Mouse (Mus musculus) embryonic facial prominence, embryonic 15.5 days (tissue): ENCODE measurements around the gene D430041D05Rik. TPM values are rescaled to one million over a fixed set of nuclear protein-coding genes. Genes with fewer than 3 reads are reported as not detected.

Experiments used
- ATAC-seq: fragments of 200-750 bp; cut with Nextera tagmentation; 2 replicates; pipeline ENCODE4 v1.8.0; 2017; ENCODE audit warnings: low read depth, moderate TSS enrichment; ENCODE audit not compliant: insufficient number of reproducible peaks, low FRiP score, low TSS enrichment
- H3K27ac ChIP-seq: fragments of 300-500 bp; sonication (generic); replicated peaks from 2 replicates; pipeline ENCODE4 v1.5.1; 2015; ENCODE audit warnings: mild to moderate bottlenecking, inconsistent platforms
- H3K27me3 ChIP-seq: fragments of 300-500 bp; sonication (generic); 2 replicates; pipeline ENCODE4 v1.6.1; 2015; ENCODE audit warnings: inconsistent platforms
- H3K36me3 ChIP-seq: fragments of 300-500 bp; sonication (generic); 2 replicates; pipeline ENCODE4 v1.6.1; 2015; ENCODE audit warnings: mild to moderate bottlenecking, inconsistent platforms
- H3K4me1 ChIP-seq: fragments of 300-500 bp; sonication (generic); 2 replicates; pipeline ENCODE4 v1.6.1; 2015; ENCODE audit warnings: inconsistent platforms
- H3K4me2 ChIP-seq: fragments of 300-500 bp; sonication (generic); replicated peaks from 2 replicates; pipeline ENCODE4 v1.6.1; 2015; ENCODE audit warnings: mild to moderate bottlenecking, inconsistent platforms
- H3K4me3 ChIP-seq: fragments of 300-500 bp; sonication (generic); replicated peaks from 2 replicates; pipeline ENCODE4 v1.5.1; 2015; ENCODE audit warnings: mild to moderate bottlenecking, inconsistent platforms
- H3K9ac ChIP-seq: fragments of 300-500 bp; sonication (generic); 2 replicates; pipeline ENCODE4 v1.6.1; 2015; ENCODE audit warnings: inconsistent platforms
- H3K9me3 ChIP-seq: fragments of 300-500 bp; sonication (generic); replicated peaks from 2 replicates; pipeline ENCODE4 v1.6.1; 2016; ENCODE audit warnings: inconsistent platforms
- WGBS: fragments of 180-500 bp; shearing (Covaris S2); methylation state at CpG from one replicate; pipeline ENCODE4 v1.1.7; 2015; 5-methylcytosine and 5-hydroxymethylcytosine counted together
- polyA plus RNA-seq: library from polyadenylated mRNA; unstranded; fragments of >200 nt; fragmentation: Nextera tagmentation; extraction: Ambion mirVana; gene quantifications from 2 replicates; pipeline ENCODE4 v1.2.1, GENCODE M21; 2015

The D430041D05Rik gene
- polyA plus RNA-seq, 1 experiment from 2014 or later, result 0.67 TPM

DNA sequence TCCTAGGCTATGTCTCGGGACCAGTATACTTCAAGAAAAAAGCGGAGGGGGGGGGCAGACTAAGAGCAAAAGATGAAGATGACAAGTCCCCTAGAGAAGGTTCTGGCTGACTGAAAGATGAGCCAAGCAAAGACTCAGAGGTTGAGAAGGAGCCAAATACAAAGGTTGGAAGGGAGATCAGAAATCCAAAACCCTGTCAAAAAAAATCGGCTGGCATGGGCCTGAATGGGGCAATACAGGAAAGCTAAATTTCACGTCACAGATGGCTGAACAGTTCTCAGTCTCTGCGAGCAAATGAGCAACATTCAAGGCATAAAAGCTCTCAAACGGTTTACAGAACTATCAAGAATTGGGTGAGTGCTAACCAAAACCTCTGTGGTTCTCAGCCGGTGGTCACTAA, 2.5 kb downstream of the D430041D05Rik start:
- WGBS, result 71% methylated on average over 7 of the region's 7 CpGs

DNA sequence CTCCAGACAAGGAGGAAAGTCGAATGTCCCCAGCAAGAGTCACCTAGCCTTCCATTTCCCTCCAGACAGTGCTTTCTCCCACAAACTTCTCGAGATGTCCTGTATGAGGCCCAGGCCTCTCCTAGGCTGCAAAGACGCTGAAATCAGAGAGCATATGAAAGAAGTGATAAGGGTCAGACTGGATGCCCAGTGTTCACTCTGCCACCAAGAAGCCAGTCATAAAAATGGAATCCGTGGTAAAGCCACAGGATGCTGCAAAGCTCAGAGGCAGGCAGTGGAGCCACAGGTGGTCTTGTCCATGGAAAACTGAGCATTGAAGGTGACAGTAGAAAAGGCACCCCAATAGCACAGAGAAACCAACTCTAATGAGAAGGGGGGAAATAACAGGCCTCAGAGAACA, 2.9 kb downstream of the D430041D05Rik start:
- ATAC-seq, result no peak

More for the DNA sequence above, 2.5 kb downstream of the D430041D05Rik start:
- ATAC-seq, result no peak
- Histone ChIP-seq H3K4me2 (no peak overlapping the region), H3K9ac (no peak overlapping the region), H3K36me3 (no peaks in the 10 kb centered on the region), H3K4me1 (peaks cover 16% of the 10 kb centered on the region), H3K27ac (no peak overlapping the region), H3K4me3 (no peak overlapping the region), H3K27me3 (peaks cover 57% of the 10 kb centered on the region), H3K9me3 (no peaks in the 10 kb centered on the region)

DNA sequence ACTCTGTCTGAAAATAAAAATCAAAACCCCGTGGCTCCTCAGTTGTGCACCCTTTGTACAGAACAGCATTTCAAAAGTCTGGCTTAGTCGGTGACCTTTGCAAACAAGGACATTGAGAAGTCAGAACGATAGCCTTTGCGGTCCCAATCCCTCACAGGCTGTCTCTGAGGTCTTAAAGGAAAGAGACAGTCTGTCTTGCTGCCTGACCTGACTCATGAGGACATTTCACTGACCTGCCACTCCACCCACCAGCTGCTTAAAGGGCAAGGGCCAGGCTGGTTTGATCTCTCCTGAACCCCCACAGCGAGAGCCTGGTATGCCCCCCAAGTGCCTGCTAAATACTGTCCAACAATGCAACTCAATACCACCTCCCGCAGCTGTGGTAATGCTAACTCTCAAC, 6.8 kb downstream of the D430041D05Rik start:
- Histone ChIP-seq H3K27me3 (peaks cover 22% of the 10 kb centered on the region), H3K4me2 (no peak overlapping the region), H3K4me1 (no peaks in the 10 kb centered on the region), H3K27ac (no peak overlapping the region), H3K9me3 (no peaks in the 10 kb centered on the region), H3K36me3 (no peaks in the 10 kb centered on the region), H3K9ac (no peak overlapping the region), H3K4me3 (no peak overlapping the region)
- WGBS, result 83% methylated on average over 6 of the region's 6 CpGs
- ATAC-seq, result no peak

More for the DNA sequence above, 2.9 kb downstream of the D430041D05Rik start:
- H3K9me3 ChIP-seq, result no peaks in the 10 kb centered on the region
- H3K4me3 ChIP-seq, result no peak overlapping the region
- 69% methylated on average over 4 of the region's 4 CpGs for WGBS
- peaks cover 53% of the 10 kb centered on the region for H3K27me3 ChIP-seq
- H3K9ac ChIP-seq, result no peak overlapping the region
- H3K4me1 ChIP-seq, result peaks cover 16% of the 10 kb centered on the region
- H3K27ac ChIP-seq, result no peak overlapping the region
- H3K36me3 ChIP-seq, result no peaks in the 10 kb centered on the region
- H3K4me2 ChIP-seq, result no peak overlapping the region

DNA sequence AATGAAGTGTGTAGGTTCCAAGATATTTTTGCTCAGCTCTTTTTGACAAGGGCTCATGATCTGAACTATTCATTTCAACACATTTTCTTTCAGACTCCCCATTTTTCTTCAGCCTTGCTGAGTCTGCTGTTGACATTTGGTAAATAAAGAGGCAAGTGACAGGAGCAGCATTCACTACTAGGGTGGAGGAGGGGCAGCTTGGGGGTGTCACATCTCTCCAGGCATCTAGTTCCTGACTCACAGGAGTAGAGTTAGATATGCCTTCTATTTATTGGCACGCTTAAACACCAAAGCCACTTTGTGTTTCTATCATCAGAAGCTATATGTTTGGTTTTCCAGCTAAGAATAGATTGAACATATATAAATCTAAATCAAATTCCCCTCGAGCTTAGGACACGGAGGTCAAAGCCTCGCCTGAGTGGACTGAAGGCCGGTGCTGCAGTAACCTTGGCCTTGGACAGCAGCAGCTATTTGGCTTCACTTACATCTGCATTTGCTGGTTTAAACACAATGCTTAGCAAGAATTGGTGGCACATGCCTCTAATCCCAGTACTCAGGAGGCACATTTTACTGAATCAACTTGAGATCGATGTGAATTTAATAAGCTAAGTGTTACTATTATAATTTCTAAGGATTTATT, 12.0 kb downstream of the D430041D05Rik start:
- H3K27ac ChIP-seq, result no peak overlapping the region
- H3K36me3 ChIP-seq, result no peaks in the 10 kb centered on the region
- H3K9me3 ChIP-seq, result no peaks in the 10 kb centered on the region
- no peak for ATAC-seq
- WGBS, result 84% methylated on average over 6 of the region's 6 CpGs
- no peak overlapping the region for H3K4me3 ChIP-seq
- no peak overlapping the region for H3K9ac ChIP-seq
- H3K4me2 ChIP-seq, result no peak overlapping the region
- H3K4me1 ChIP-seq, result no peaks in the 10 kb centered on the region
- H3K27me3 ChIP-seq, result no peaks in the 10 kb centered on the region

DNA sequence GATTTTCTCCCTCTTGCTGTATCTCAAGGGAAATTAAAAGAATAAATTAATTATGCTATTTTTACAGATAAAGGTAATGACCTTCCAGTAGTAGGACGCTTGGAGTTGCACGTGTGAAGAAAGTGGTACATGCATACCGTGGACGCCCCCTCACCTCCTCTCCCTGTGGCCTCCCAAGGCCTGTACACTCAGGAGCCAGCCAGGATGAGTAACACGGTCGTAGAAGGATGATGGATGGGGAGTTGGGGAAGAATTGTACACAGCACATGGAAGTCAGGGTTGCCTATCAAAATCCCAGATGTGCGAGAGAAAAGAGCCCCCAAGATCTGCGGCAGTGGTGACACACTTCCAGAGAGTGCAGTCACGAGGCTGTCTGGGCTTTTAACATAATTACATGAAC, 14.9 kb downstream of the D430041D05Rik start:
- no peaks in the 10 kb centered on the region for H3K4me1 ChIP-seq
- no peak overlapping the region for H3K9ac ChIP-seq
- 81% methylated on average over 9 of the region's 9 CpGs for WGBS
- no peak overlapping the region for H3K4me3 ChIP-seq
- H3K27ac ChIP-seq, result no peak overlapping the region
- no peaks in the 10 kb centered on the region for H3K27me3 ChIP-seq
- H3K36me3 ChIP-seq, result no peaks in the 10 kb centered on the region
- no peak for ATAC-seq
- no peak overlapping the region for H3K4me2 ChIP-seq
- no peaks in the 10 kb centered on the region for H3K9me3 ChIP-seq

DNA sequence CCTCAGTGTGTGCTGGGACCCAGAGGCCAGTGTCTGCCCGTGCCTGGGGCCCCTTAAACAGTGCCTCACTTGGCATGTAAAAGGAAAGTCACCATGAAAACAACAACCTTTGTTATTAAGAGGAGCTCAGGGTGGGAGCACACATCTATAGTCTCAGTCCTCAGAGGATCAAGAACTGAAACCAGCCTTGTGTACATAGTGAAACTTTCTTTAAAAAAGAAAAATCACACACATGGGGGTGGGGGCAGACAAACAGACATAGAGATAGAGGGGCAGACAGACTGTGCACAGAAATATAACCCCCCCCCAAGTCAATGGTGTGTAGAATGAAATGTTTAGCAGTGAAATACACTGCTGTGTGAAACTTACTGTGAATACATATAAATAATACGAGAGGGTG, 16.0 kb downstream of the D430041D05Rik start:
- ATAC-seq, result no peak
- Histone ChIP-seq H3K27ac (no peak overlapping the region), H3K4me1 (no peaks in the 10 kb centered on the region), H3K4me2 (no peak overlapping the region), H3K9ac (no peak overlapping the region), H3K9me3 (no peaks in the 10 kb centered on the region), H3K36me3 (no peaks in the 10 kb centered on the region), H3K27me3 (no peaks in the 10 kb centered on the region), H3K4me3 (no peak overlapping the region)
- 59% methylated on average over 2 of the region's 2 CpGs for WGBS

DNA sequence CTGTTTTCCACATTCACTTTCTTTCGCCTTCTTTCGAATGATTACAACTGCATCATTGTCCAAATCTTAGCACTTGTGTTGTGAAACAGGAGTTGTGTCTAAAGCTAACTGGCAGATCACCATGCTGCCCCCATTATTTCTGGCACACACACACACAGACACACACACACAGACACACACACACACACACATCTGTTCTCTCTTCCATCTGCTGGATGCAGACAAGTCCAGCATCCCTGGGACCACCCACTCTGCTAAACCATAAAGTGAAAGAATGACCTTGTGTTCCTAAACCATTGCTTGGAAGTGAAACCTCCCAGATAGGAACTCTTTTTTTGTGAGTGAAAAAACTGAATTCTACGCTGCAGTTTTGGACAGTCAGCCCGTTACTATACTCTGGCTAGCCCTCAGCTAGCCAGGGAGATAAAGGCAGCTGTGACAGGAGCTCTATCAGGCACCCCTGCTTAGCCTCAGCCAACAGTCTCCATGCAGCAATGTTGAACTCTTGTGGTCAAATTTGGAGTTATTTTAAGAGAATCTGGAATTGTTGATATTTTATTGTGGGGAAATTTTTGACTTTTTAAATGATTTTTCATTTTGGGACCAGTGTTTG, 18.0 kb downstream of the D430041D05Rik start:
- Histone ChIP-seq H3K27me3 (no peaks in the 10 kb centered on the region), H3K9me3 (no peaks in the 10 kb centered on the region), H3K4me2 (no peak overlapping the region), H3K4me1 (no peaks in the 10 kb centered on the region), H3K36me3 (no peaks in the 10 kb centered on the region), H3K27ac (no peak overlapping the region), H3K4me3 (no peak overlapping the region), H3K9ac (no peak overlapping the region)
- ATAC-seq, result no peak
- 77% methylated on average over 4 of the region's 4 CpGs for WGBS

DNA sequence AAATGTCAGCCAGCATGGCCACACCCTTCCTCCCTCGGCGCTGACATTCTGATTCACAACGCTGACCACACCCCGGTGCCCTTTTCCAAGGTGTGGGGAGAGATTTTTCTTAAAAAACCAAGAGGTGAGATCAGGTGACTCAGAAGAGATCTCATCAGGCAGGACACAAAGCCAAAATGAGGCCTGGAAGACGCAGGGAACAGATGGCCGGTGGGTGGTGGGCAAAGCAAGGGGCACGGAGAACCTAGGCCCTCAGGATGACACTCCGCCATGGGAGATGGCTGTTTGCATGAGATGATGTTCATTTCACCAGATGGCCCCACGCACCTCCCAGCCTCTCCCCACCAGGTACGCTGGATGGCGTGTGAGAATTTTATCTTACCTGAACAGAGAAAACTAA, 21.6 kb downstream of the D430041D05Rik start:
- no peaks in the 10 kb centered on the region for H3K4me1 ChIP-seq
- H3K9ac ChIP-seq, result no peak overlapping the region
- ATAC-seq, result no peak
- H3K36me3 ChIP-seq, result no peaks in the 10 kb centered on the region
- no peak overlapping the region for H3K4me3 ChIP-seq
- no peaks in the 10 kb centered on the region for H3K9me3 ChIP-seq
- no peak overlapping the region for H3K4me2 ChIP-seq
- no peak overlapping the region for H3K27ac ChIP-seq
- 90% methylated on average over 11 of the region's 11 CpGs for WGBS
- no peaks in the 10 kb centered on the region for H3K27me3 ChIP-seq

DNA sequence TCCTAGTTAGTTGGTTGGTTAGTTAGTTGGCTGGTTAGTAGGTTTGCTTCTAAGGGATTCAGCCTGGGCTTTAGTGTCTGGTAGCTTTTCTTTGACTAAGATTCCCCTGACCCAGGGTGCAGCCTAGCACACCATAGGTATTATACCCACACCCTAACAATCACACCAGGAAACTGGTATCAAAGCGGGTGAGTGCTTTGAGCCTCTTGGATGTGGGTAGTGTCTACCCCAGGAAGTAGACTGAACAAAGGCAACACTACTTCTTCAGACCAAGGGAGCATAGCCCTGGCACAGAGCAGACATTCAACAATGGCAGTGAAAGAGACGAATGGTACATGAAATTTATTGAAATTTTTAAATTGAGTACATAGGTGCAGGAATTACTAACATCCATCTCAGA, 24.9 kb downstream of the D430041D05Rik start:
- no peak overlapping the region for H3K4me2 ChIP-seq
- no peak overlapping the region for H3K27ac ChIP-seq
- H3K9ac ChIP-seq, result no peak overlapping the region
- no peaks in the 10 kb centered on the region for H3K9me3 ChIP-seq
- H3K36me3 ChIP-seq, result no peaks in the 10 kb centered on the region
- H3K27me3 ChIP-seq, result no peaks in the 10 kb centered on the region
- no peak overlapping the region for H3K4me3 ChIP-seq
- WGBS, result 79% methylated on average over 2 of the region's 2 CpGs
- no peak for ATAC-seq
- no peaks in the 10 kb centered on the region for H3K4me1 ChIP-seq

DNA sequence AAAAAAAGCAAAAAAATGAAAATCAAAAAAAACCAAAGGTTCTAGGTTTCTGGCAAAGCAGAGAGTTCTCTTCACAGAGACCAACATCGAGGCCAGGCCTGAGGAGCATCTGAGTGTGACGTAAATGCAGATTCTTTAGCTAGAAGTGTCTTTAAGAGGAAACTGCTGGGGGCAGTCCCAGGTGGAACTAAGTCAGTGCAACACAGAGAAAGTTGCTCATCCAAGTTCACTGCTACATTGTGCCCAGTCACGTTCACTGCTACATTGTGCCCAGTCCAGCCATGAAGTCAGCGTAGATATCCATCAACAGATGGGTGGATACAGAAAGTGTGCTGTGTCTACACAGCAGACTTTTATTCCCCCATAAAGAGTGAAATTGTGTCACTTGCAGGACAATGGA, 27.2 kb downstream of the D430041D05Rik start:
- peaks cover 8% of the 10 kb centered on the region for H3K27me3 ChIP-seq
- H3K36me3 ChIP-seq, result no peaks in the 10 kb centered on the region
- H3K4me2 ChIP-seq, result no peak overlapping the region
- no peaks in the 10 kb centered on the region for H3K4me1 ChIP-seq
- no peak for ATAC-seq
- no peak overlapping the region for H3K4me3 ChIP-seq
- no peak overlapping the region for H3K27ac ChIP-seq
- H3K9ac ChIP-seq, result no peak overlapping the region
- WGBS, result 85% methylated on average over 4 of the region's 4 CpGs
- H3K9me3 ChIP-seq, result no peaks in the 10 kb centered on the region

DNA sequence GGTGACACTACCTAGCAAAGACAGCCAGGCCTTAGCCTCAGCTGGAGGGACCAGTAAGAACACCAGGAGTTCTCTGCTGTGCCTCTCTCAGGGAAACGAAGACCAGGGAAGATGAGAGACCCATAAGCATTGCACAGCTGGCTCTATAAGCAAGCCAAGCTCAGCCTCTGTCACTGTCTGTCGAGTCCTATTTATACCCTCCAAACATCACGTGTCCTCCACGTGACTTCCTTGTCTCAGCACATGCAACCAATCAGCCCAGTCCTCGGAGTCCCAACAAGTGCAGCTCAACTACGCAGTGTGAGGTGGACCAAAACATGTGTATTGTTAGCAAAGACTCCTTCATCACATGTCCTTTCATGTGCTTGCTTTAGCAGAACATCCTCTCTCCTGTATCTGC, 28.0 kb downstream of the D430041D05Rik start:
- Histone ChIP-seq H3K9me3 (no peaks in the 10 kb centered on the region), H3K9ac (no peak overlapping the region), H3K4me1 (no peaks in the 10 kb centered on the region), H3K27ac (no peak overlapping the region), H3K36me3 (no peaks in the 10 kb centered on the region), H3K27me3 (peaks cover 8% of the 10 kb centered on the region), H3K4me3 (no peak overlapping the region), H3K4me2 (no peak overlapping the region)
- WGBS, result 62% methylated on average over 6 of the region's 6 CpGs
- ATAC-seq, result no peak

DNA sequence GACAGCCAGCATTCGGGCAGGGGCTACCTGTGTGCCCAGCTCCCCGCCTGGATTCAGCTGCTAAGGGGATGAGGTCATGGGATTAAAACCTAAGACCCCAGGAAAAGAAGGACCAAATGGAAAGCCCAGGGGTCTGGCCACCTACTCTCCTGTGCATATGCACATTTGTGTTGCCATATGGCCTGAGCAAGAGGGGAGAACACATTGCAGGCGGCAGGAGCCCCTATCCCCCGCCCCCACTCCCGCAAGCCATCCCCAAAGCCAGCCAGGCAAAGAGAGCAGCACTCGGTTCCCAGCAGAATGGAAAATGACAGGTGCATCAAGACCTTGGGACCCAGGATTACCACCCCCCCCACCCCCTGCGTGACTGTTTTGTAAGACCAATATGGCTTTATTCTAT, 31.5 kb downstream of the D430041D05Rik start:
- no peak overlapping the region for H3K4me2 ChIP-seq
- ATAC-seq, result no peak
- H3K4me1 ChIP-seq, result no peaks in the 10 kb centered on the region
- no peak overlapping the region for H3K27ac ChIP-seq
- no peak overlapping the region for H3K9ac ChIP-seq
- no peaks in the 10 kb centered on the region for H3K9me3 ChIP-seq
- H3K4me3 ChIP-seq, result no peak overlapping the region
- 15% methylated on average over 7 of the region's 7 CpGs for WGBS
- peaks cover 8% of the 10 kb centered on the region for H3K27me3 ChIP-seq
- no peaks in the 10 kb centered on the region for H3K36me3 ChIP-seq
